Mouse (Mus musculus) liver, embryonic 11.5 days (tissue): ENCODE results near the gene Osbpl3. TPM values are rescaled to one million over a fixed set of nuclear protein-coding genes. Genes with fewer than 3 reads are reported as not detected.
A peak's percentile ranks its signal among the peaks of the same experiment; 100 is the strongest.

Experiments used
- ATAC-seq: fragments of 200-750 bp; cut with Nextera tagmentation; replicated peaks from 2 replicates; pipeline ENCODE4 v1.8.0; 2017; ENCODE audit warnings: moderate number of reproducible peaks, mild to moderate bottlenecking, moderate TSS enrichment, moderate library complexity; ENCODE audit not compliant: low FRiP score
- DNase-seq: peaks from one replicate; pipeline ENCODE4 v3.0.0-alpha.2; 2017; ENCODE audit warnings: low spot score
- H3K27ac ChIP-seq: fragments of 300-500 bp; sonication (generic); 2 replicates; pipeline ENCODE4 v1.5.1; 2014; ENCODE audit warnings: mild to moderate bottlenecking, low read depth, low read length, control low read depth
- H3K27me3 ChIP-seq: fragments of 300-500 bp; sonication (generic); replicated peaks from 2 replicates; pipeline ENCODE4 v1.6.1; 2014; ENCODE audit warnings: low read length, mixed read lengths; ENCODE audit not compliant: control insufficient read depth, insufficient read depth
- H3K36me3 ChIP-seq: fragments of 300-500 bp; sonication (generic); 2 replicates; pipeline ENCODE4 v1.6.1; 2014; ENCODE audit warnings: mild to moderate bottlenecking, low read length, moderate library complexity, mixed read lengths; ENCODE audit not compliant: control insufficient read depth, insufficient read depth
- H3K4me1 ChIP-seq: fragments of 300-500 bp; sonication (generic); replicated peaks from 2 replicates; pipeline ENCODE4 v1.6.1; 2014; ENCODE audit warnings: low read length, mixed read lengths; ENCODE audit not compliant: control insufficient read depth, insufficient read depth
- H3K4me2 ChIP-seq: fragments of 300-500 bp; sonication (generic); 2 replicates; pipeline ENCODE4 v1.6.1; 2014; ENCODE audit warnings: mild to moderate bottlenecking, control low read depth, moderate library complexity
- H3K4me3 ChIP-seq: fragments of 300-500 bp; sonication (generic); 2 replicates; pipeline ENCODE4 v1.5.1; 2014; ENCODE audit warnings: low read depth, low read length, control low read depth
- H3K9ac ChIP-seq: fragments of 300-500 bp; sonication (generic); 2 replicates; pipeline ENCODE4 v1.6.1; 2014; ENCODE audit warnings: low read depth, low read length, control low read depth
- H3K9me3 ChIP-seq: fragments of 300-500 bp; sonication (generic); 2 replicates; pipeline ENCODE4 v1.6.1; 2016; ENCODE audit warnings: low read length, inconsistent platforms, mixed read lengths; ENCODE audit not compliant: control insufficient read depth
- WGBS: fragments of 180-500 bp; shearing (Covaris S2); extraction: QIAGEN DNeasy Blood & Tissue Kit; methylation state at CpG from one replicate; pipeline ENCODE4 v1.1.7; 2014; 5-methylcytosine and 5-hydroxymethylcytosine counted together
- polyA plus RNA-seq: library from polyadenylated mRNA; unstranded; fragments of >200 nt; fragmentation: Nextera tagmentation; extraction: Ambion mirVana; gene quantifications from 2 replicates; pipeline ENCODE4 v1.2.1, GENCODE M21; 2014

Gene Osbpl3
- polyA plus RNA-seq, 1 experiment from 2014 or later = 2.5 TPM

DNA sequence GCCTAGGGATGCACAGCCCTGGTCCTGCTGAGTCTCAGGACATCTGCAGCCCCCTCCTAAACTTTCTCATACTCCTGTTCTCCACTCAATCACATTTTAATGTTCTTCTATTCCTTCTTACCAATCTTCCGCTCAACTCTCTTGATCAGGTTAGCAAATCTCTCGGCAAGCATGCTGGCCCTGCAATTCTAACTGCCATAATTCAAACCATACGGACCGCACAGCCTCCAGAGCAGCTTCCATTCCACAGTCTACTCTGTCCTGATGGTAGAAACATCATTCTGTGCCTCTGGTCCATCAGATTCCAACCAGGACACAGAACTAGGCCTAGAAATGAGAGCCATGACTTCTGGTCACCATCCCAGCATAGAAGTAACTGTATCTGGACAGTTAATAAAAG lies 76.3 kb downstream of the Osbpl3 start:
- DNase-seq = no peak
- no peak for ATAC-seq
- Histone ChIP-seq H3K4me3 (no peak overlapping the region), H3K27me3 (no peaks in the 10 kb centered on the region), H3K4me2 (no peak overlapping the region), H3K36me3 (no peaks in the 10 kb centered on the region), H3K9me3 (no peaks in the 10 kb centered on the region), H3K9ac (no peak overlapping the region), H3K4me1 (peaks cover 16% of the 10 kb centered on the region), H3K27ac (no peak overlapping the region)
- WGBS = 89% methylated on average over 4 of the region's 4 CpGs

DNA sequence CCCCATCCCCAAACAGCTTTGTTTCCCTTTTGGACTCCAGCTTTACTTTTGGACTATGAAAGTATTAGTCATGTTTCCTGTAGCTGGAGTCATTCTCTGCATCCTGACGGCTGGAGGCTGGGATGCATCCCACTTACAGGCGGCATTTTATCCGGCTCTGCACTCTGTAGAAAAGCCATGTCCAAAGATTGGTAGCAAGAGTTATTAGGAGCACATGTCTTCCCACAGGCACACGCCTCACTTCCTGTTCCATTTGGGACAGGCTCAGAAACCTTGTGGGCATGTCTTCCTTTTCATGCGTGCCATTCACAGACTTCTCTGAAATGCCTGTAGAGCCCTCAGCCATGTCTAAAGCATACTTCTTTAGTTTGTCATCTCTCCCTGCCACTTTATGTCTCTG lies 76.9 kb downstream of the Osbpl3 start:
- Histone ChIP-seq H3K4me1 (peaks cover 16% of the 10 kb centered on the region), H3K36me3 (no peaks in the 10 kb centered on the region), H3K27ac (no peak overlapping the region), H3K4me2 (no peak overlapping the region), H3K4me3 (no peak overlapping the region), H3K9me3 (no peaks in the 10 kb centered on the region), H3K27me3 (no peaks in the 10 kb centered on the region), H3K9ac (no peak overlapping the region)
- no peak for DNase-seq
- WGBS = 67% methylated on average over 5 of the region's 5 CpGs
- no peak for ATAC-seq

DNA sequence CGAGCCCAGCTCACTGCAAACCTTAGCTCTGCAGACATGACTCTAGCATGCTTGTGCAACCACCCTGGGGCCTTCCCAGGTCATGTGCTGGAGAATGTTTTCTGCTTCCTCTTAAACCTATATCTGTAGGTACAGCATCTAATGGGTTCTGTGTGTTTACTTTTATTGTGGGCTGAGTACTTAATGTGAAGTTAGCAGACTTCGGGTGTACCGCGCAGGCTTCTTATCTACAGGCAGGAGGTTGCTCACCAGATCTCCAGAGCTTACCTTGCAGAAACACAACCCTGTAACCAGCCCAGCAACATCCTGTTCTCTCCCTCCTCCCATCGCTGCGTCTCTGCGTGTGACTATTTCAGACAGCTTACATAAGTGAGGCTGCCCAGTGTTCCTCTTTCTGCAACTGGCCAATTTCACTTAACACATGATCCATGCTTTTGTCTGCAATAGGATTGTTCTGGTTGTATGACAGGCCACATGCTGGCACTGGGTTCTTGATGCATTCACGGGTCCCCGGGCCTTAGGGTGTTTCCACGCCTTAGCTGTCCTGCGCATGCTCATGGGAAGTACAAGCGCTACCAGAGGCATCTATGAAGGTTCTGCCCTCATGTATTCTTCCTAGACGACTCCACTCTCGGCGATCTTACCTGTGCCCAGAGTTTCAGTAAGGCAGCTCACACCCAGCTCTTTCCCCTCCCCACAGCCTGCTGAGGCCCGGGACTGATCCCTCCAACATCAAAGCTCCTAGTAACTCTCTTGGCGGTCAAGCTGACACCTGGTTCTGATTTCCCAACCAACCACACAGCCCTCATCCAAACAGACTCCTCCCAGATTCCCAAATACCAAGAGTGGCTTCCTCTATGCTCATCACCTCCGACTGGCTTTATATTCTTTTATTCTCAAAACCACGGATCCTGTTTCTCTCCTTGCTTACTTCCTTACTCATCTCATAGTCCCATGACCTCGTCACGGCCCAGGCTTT lies 78.0 kb downstream of the Osbpl3 start:
- Histone ChIP-seq H3K9ac (no peak overlapping the region), H3K27me3 (no peaks in the 10 kb centered on the region), H3K4me1 (peaks cover 16% of the 10 kb centered on the region), H3K4me2 (peak overlapping the region; percentile 23), H3K9me3 (no peaks in the 10 kb centered on the region), H3K27ac (peak overlapping the region; percentile 45), H3K36me3 (no peaks in the 10 kb centered on the region), H3K4me3 (no peak overlapping the region)
- 50% methylated on average over 21 of the region's 21 CpGs for WGBS
- no peak for DNase-seq
- peak; percentile 65 for ATAC-seq

GRCm38 (mm10) chr6:50376684-50377083 lies 79.3 kb downstream of the Osbpl3 start:
- no peak overlapping the region for H3K4me3 ChIP-seq
- no peaks in the 10 kb centered on the region for H3K36me3 ChIP-seq
- DNase-seq (no peak), ATAC-seq (no peak)
- no peak overlapping the region for H3K4me2 ChIP-seq
- H3K4me1 ChIP-seq = peaks cover 13% of the 10 kb centered on the region
- 92% methylated on average over 1 of the region's 1 CpGs for WGBS
- no peak overlapping the region for H3K9ac ChIP-seq
- no peak overlapping the region for H3K27ac ChIP-seq
- H3K9me3 ChIP-seq = no peaks in the 10 kb centered on the region
- no peaks in the 10 kb centered on the region for H3K27me3 ChIP-seq

DNA sequence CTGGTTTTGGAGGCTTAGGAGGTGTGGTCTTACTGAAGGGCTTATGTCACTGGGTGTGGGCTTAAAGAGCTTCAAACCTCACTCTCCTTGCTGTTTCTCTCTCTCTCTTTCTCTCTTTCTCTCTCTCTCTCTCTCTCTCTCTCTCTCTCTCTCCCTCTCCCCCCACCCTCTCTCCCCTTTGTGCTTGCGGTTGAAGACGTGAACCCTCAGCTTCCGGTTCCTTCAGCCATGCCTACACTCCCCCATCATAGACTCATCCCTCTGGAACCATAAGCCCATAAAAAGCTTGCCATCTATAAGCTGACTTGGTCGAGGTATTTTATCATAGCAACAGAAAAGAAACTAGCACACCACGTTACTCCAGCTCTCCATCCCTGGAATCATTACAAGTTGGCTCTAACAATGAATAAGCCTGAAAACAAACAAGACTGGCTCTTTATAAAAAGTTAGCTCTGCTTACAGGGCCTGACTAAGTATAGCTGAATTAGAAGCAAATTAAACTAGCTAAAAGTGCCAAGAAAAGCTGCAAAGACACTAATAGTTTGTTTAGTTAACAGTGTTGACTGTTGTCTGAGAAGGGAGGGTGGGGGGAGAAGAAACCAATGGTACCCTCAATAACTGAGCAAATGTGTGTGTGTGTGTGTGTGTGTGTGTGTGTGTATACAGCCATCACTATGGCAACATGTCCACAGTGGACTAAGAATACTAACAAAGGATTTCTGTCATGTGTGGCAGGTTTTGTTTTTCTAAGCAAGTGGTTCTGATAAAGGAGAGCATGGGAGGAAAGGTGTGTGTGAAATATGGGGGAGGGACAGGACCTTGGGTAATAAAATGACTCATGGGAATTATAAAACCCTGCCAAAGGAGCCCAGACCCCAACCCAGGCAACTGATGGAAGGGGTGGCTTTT lies 83.2 kb downstream of the Osbpl3 start:
- H3K27me3 ChIP-seq = no peaks in the 10 kb centered on the region
- H3K4me3 ChIP-seq = no peak overlapping the region
- H3K27ac ChIP-seq = no peak overlapping the region
- H3K36me3 ChIP-seq = no peaks in the 10 kb centered on the region
- ATAC-seq (no peak), DNase-seq (no peak)
- H3K9me3 ChIP-seq = no peaks in the 10 kb centered on the region
- no peak overlapping the region for H3K4me2 ChIP-seq
- WGBS = 75% methylated on average over 5 of the region's 5 CpGs
- no peak overlapping the region for H3K9ac ChIP-seq
- 0 out of 2 replicates have a peak, but pooled peaks cover 3% of the 10 kb centered on the region for H3K4me1 ChIP-seq

GRCm38 (mm10) chr6:50371501-50372086 lies 84.4 kb downstream of the Osbpl3 start:
- Histone ChIP-seq H3K27me3 (no peaks in the 10 kb centered on the region), H3K4me2 (no peak overlapping the region), H3K36me3 (no peaks in the 10 kb centered on the region), H3K4me3 (no peak overlapping the region), H3K9ac (no peak overlapping the region), H3K27ac (no peak overlapping the region), H3K4me1 (no peaks in the 10 kb centered on the region), H3K9me3 (no peaks in the 10 kb centered on the region)
- WGBS = 70% methylated on average over 8 of the region's 8 CpGs
- ATAC-seq (no peak), DNase-seq (no peak)

- H3K27ac ChIP-seq = no peak overlapping the region
- no peak overlapping the region for H3K4me3 ChIP-seq
Measured at GRCm38 (mm10) chr6:50368502-50369292, 87.3 kb downstream of the Osbpl3 start.

DNA sequence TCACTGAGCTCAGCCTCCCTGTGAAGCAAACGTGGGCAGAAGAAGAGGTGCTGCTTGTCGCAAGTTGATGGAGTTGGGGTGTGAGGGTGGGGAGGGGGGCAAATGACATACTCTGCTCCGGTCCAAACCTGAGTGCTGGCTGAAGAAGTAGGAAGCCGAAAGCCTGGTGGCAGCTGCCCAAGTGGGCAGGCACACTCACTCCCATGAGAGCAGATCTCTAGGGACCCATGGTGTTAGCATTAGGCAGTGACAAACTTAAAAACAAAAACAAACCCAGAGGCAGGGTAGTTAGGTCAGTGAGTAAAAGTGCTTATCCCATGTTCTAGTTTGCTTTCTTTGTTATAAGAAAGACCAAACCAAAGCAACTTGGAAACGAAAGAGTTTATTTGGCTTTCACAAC lies 88.2 kb downstream of the Osbpl3 start:
- Histone ChIP-seq H3K36me3 (no peaks in the 10 kb centered on the region), H3K4me2 (no peak overlapping the region), H3K9ac (no peak overlapping the region), H3K9me3 (no peaks in the 10 kb centered on the region), H3K27me3 (no peaks in the 10 kb centered on the region), H3K4me3 (no peak overlapping the region), H3K27ac (no peak overlapping the region), H3K4me1 (no peaks in the 10 kb centered on the region)
- ATAC-seq (no peak), DNase-seq (no peak)
- 82% methylated on average over 5 of the region's 5 CpGs for WGBS

More at GRCm38 (mm10) chr6:50368502-50369292, 87.3 kb downstream of the Osbpl3 start:
- 86% methylated on average over 8 of the region's 8 CpGs for WGBS
- Histone ChIP-seq H3K4me2 (no peak overlapping the region), H3K27me3 (no peaks in the 10 kb centered on the region), H3K36me3 (no peaks in the 10 kb centered on the region), H3K4me1 (no peaks in the 10 kb centered on the region), H3K9me3 (no peaks in the 10 kb centered on the region), H3K9ac (no peak overlapping the region)
- ATAC-seq (no peak), DNase-seq (no peak)
